Mouse (Mus musculus): ENCODE data around the gene Etv5. TPM values are rescaled to one million over a fixed set of nuclear protein-coding genes. Genes with fewer than 3 reads are reported as not detected.

Etv5 gene
- polyA plus RNA-seq (2014; fragmentation: Nextera tagmentation; extraction: Ambion mirVana) = 15.7 and 15.9 TPM in 2 replicates

- peaks cover 64% of the 10 kb centered on the region for H3K27me3 ChIP-seq (ENCODE audit: control insufficient read depth, insufficient read depth, low read length)
Observed at GRCm38 (mm10) chr16:22439499-22440177, at the start of gene Etv5. Etv5 (minus strand) TSS chr16:22439719.

GRCm38 (mm10) chr16:22483900-22484299 lies 44.4 kb upstream of the Etv5 start:
- Histone ChIP-seq H3K4me3 (replicated peaks; ENCODE audit: low read depth, low read length) (no peak overlapping the region), H3K4me1 (ENCODE audit: control insufficient read depth, insufficient read depth, low read length) (no peaks in the 10 kb centered on the region), H3K27me3 (ENCODE audit: control insufficient read depth, insufficient read depth, low read length) (no peaks in the 10 kb centered on the region), H3K36me3 (ENCODE audit: control insufficient read depth, insufficient read depth, low read length) (no peaks in the 10 kb centered on the region), H3K9me3 (ENCODE audit: control insufficient read depth, low read length) (no peaks in the 10 kb centered on the region), H3K9ac (replicated peaks; ENCODE audit: low read length) (no peak overlapping the region), H3K27ac (replicated peaks; ENCODE audit: low read depth, low read length) (no peak overlapping the region), H3K4me2 (ENCODE audit: low read length) (no peak overlapping the region)
- 81% methylated on average over 1 of the region's 1 CpGs for WGBS
- no peak for DNase-seq
- ATAC-seq (ENCODE audit: low FRiP score, low TSS enrichment) = no peak

More at GRCm38 (mm10) chr16:22439499-22440177, at the start of gene Etv5:
- Histone ChIP-seq H3K36me3 (ENCODE audit: control insufficient read depth, insufficient read depth, low read length) (no peaks in the 10 kb centered on the region), H3K4me2 (ENCODE audit: low read length) (peak within 1 kb of the TSS; percentile 99), H3K9ac (replicated peaks; ENCODE audit: low read length) (peak within 1 kb of the TSS; percentile 52), H3K27ac (replicated peaks; ENCODE audit: low read depth, low read length) (peak within 1 kb of the TSS; percentile 28; the same call in 1 of the 2 replicates), H3K4me1 (ENCODE audit: control insufficient read depth, insufficient read depth, low read length) (0 out of 2 replicates have a peak, but pooled peaks cover 5% of the 10 kb centered on the region), H3K4me3 (replicated peaks; ENCODE audit: low read depth, low read length) (peak within 1 kb of the TSS; percentile 67), H3K9me3 (ENCODE audit: control insufficient read depth, low read length) (no peaks in the 10 kb centered on the region)
- DNase-seq (peak; percentile 99), ATAC-seq (ENCODE audit: low FRiP score, low TSS enrichment) (peak; percentile 98)
- WGBS = under 1% methylated on average over 63 of the region's 63 CpGs

GRCm38 (mm10) chr16:22479322-22479721 lies 39.8 kb upstream of the Etv5 start:
- WGBS = 94% methylated on average over 8 of the region's 8 CpGs
- ATAC-seq (ENCODE audit: low FRiP score, low TSS enrichment) (no peak), DNase-seq (no peak)
- no peaks in the 10 kb centered on the region for H3K9me3 ChIP-seq (ENCODE audit: control insufficient read depth, low read length)
- H3K27me3 ChIP-seq (ENCODE audit: control insufficient read depth, insufficient read depth, low read length) = no peaks in the 10 kb centered on the region
- no peak overlapping the region for H3K4me3 ChIP-seq (replicated peaks; ENCODE audit: low read depth, low read length)
- no peak overlapping the region for H3K9ac ChIP-seq (replicated peaks; ENCODE audit: low read length)
- no peaks in the 10 kb centered on the region for H3K4me1 ChIP-seq (ENCODE audit: control insufficient read depth, insufficient read depth, low read length)
- no peaks in the 10 kb centered on the region for H3K36me3 ChIP-seq (ENCODE audit: control insufficient read depth, insufficient read depth, low read length)
- H3K4me2 ChIP-seq (ENCODE audit: low read length) = no peak overlapping the region
- H3K27ac ChIP-seq (replicated peaks; ENCODE audit: low read depth, low read length) = no peak overlapping the region

GRCm38 (mm10) chr16:22471728-22472127 lies 32.2 kb upstream of the Etv5 start:
- WGBS = 94% methylated on average over 2 of the region's 2 CpGs
- H3K9ac ChIP-seq (replicated peaks; ENCODE audit: low read length) = no peak overlapping the region
- no peaks in the 10 kb centered on the region for H3K9me3 ChIP-seq (ENCODE audit: control insufficient read depth, low read length)
- ATAC-seq (ENCODE audit: low FRiP score, low TSS enrichment) (no peak), DNase-seq (no peak)
- H3K4me2 ChIP-seq (ENCODE audit: low read length) = no peak overlapping the region
- no peaks in the 10 kb centered on the region for H3K4me1 ChIP-seq (ENCODE audit: control insufficient read depth, insufficient read depth, low read length)
- H3K27ac ChIP-seq (replicated peaks; ENCODE audit: low read depth, low read length) = no peak overlapping the region
- H3K36me3 ChIP-seq (ENCODE audit: control insufficient read depth, insufficient read depth, low read length) = no peaks in the 10 kb centered on the region
- no peak overlapping the region for H3K4me3 ChIP-seq (replicated peaks; ENCODE audit: low read depth, low read length)
- no peaks in the 10 kb centered on the region for H3K27me3 ChIP-seq (ENCODE audit: control insufficient read depth, insufficient read depth, low read length)

GRCm38 (mm10) chr16:22469385-22469784 lies 29.9 kb upstream of the Etv5 start:
- Histone ChIP-seq H3K9me3 (ENCODE audit: control insufficient read depth, low read length) (no peaks in the 10 kb centered on the region), H3K27me3 (ENCODE audit: control insufficient read depth, insufficient read depth, low read length) (no peaks in the 10 kb centered on the region), H3K4me3 (replicated peaks; ENCODE audit: low read depth, low read length) (no peak overlapping the region), H3K36me3 (ENCODE audit: control insufficient read depth, insufficient read depth, low read length) (no peaks in the 10 kb centered on the region), H3K4me2 (ENCODE audit: low read length) (no peak overlapping the region), H3K27ac (replicated peaks; ENCODE audit: low read depth, low read length) (no peak overlapping the region), H3K4me1 (ENCODE audit: control insufficient read depth, insufficient read depth, low read length) (no peaks in the 10 kb centered on the region), H3K9ac (replicated peaks; ENCODE audit: low read length) (no peak overlapping the region)
- WGBS = 84% methylated on average over 11 of the region's 11 CpGs
- no peak for ATAC-seq (ENCODE audit: low FRiP score, low TSS enrichment)
- no peak for DNase-seq

GRCm38 (mm10) chr16:22467111-22467510 lies 27.6 kb upstream of the Etv5 start:
- H3K9me3 ChIP-seq (ENCODE audit: control insufficient read depth, low read length) = no peaks in the 10 kb centered on the region
- H3K4me2 ChIP-seq (ENCODE audit: low read length) = no peak overlapping the region
- WGBS = 90% methylated on average over 2 of the region's 2 CpGs
- no peaks in the 10 kb centered on the region for H3K27me3 ChIP-seq (ENCODE audit: control insufficient read depth, insufficient read depth, low read length)
- DNase-seq = no peak
- H3K4me3 ChIP-seq (replicated peaks; ENCODE audit: low read depth, low read length) = no peak overlapping the region
- no peak for ATAC-seq (ENCODE audit: low FRiP score, low TSS enrichment)
- no peaks in the 10 kb centered on the region for H3K36me3 ChIP-seq (ENCODE audit: control insufficient read depth, insufficient read depth, low read length)
- no peak overlapping the region for H3K9ac ChIP-seq (replicated peaks; ENCODE audit: low read length)
- no peak overlapping the region for H3K27ac ChIP-seq (replicated peaks; ENCODE audit: low read depth, low read length)
- H3K4me1 ChIP-seq (ENCODE audit: control insufficient read depth, insufficient read depth, low read length) = no peaks in the 10 kb centered on the region

GRCm38 (mm10) chr16:22466381-22466780 lies 26.9 kb upstream of the Etv5 start:
- no peak for ATAC-seq (ENCODE audit: low FRiP score, low TSS enrichment)
- H3K27me3 ChIP-seq (ENCODE audit: control insufficient read depth, insufficient read depth, low read length) = no peaks in the 10 kb centered on the region
- no peak overlapping the region for H3K9ac ChIP-seq (replicated peaks; ENCODE audit: low read length)
- DNase-seq = no peak
- no peak overlapping the region for H3K27ac ChIP-seq (replicated peaks; ENCODE audit: low read depth, low read length)
- WGBS = 86% methylated on average over 11 of the region's 11 CpGs
- no peaks in the 10 kb centered on the region for H3K9me3 ChIP-seq (ENCODE audit: control insufficient read depth, low read length)
- no peaks in the 10 kb centered on the region for H3K4me1 ChIP-seq (ENCODE audit: control insufficient read depth, insufficient read depth, low read length)
- no peak overlapping the region for H3K4me3 ChIP-seq (replicated peaks; ENCODE audit: low read depth, low read length)
- H3K36me3 ChIP-seq (ENCODE audit: control insufficient read depth, insufficient read depth, low read length) = no peaks in the 10 kb centered on the region
- no peak overlapping the region for H3K4me2 ChIP-seq (ENCODE audit: low read length)

GRCm38 (mm10) chr16:22462220-22462619 lies 22.7 kb upstream of the Etv5 start:
- no peak for DNase-seq
- Histone ChIP-seq H3K4me3 (replicated peaks; ENCODE audit: low read depth, low read length) (no peak overlapping the region), H3K4me2 (ENCODE audit: low read length) (no peak overlapping the region), H3K27ac (replicated peaks; ENCODE audit: low read depth, low read length) (no peak overlapping the region), H3K27me3 (ENCODE audit: control insufficient read depth, insufficient read depth, low read length) (no peaks in the 10 kb centered on the region), H3K9ac (replicated peaks; ENCODE audit: low read length) (no peak overlapping the region), H3K4me1 (ENCODE audit: control insufficient read depth, insufficient read depth, low read length) (no peaks in the 10 kb centered on the region), H3K9me3 (ENCODE audit: control insufficient read depth, low read length) (no peaks in the 10 kb centered on the region), H3K36me3 (ENCODE audit: control insufficient read depth, insufficient read depth, low read length) (no peaks in the 10 kb centered on the region)
- ATAC-seq (ENCODE audit: low FRiP score, low TSS enrichment) = no peak
- WGBS = 91% methylated on average over 3 of the region's 3 CpGs

- Histone ChIP-seq H3K27ac (replicated peaks; ENCODE audit: low read depth, low read length) (no peak overlapping the region), H3K36me3 (ENCODE audit: control insufficient read depth, insufficient read depth, low read length) (no peaks in the 10 kb centered on the region), H3K9ac (replicated peaks; ENCODE audit: low read length) (no peak overlapping the region), H3K4me2 (ENCODE audit: low read length) (no peak overlapping the region), H3K9me3 (ENCODE audit: control insufficient read depth, low read length) (no peaks in the 10 kb centered on the region), H3K4me3 (replicated peaks; ENCODE audit: low read depth, low read length) (no peak overlapping the region), H3K27me3 (ENCODE audit: control insufficient read depth, insufficient read depth, low read length) (no peaks in the 10 kb centered on the region), H3K4me1 (ENCODE audit: control insufficient read depth, insufficient read depth, low read length) (no peaks in the 10 kb centered on the region)
- 79% methylated on average over 6 of the region's 6 CpGs for WGBS
- ATAC-seq (ENCODE audit: low FRiP score, low TSS enrichment) (no peak), DNase-seq (no peak)
Observed at GRCm38 (mm10) chr16:22461728-22462127, 22.2 kb upstream of the Etv5 start.

All from midbrain, embryonic 14.5 days (tissue).